Mouse (Mus musculus): Measurements from ENCODE around the gene Lyrm9. TPM values are rescaled to one million over a fixed set of nuclear protein-coding genes. Genes with fewer than 3 reads are reported as not detected.

The Lyrm9 gene
- polyA plus RNA-seq, 1 experiment from 2014 or later: 22.1 TPM

DNA sequence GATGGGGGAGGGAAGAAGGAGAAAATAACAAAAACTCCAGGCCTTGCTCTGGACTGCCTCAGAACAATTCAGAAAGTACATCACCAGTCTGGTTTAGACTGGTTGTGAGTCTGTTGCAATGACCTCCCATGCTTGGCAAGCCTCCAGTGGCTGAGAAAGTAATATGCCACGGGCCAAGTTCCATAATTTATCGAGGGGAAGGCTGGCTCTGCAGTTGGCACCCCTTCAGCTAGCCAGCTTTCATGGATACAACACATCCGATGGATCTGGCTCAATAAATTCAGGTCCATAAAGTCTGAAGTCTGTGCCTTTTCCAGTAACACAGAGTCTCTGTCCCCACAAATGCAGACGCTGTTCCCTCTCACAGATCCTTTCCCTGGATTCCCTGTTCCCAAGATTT lies 34.8 kb upstream of the Lyrm9 start:
- H3K4me2 ChIP-seq (ENCODE audit: low read length): peak overlapping the region; percentile 33
- ATAC-seq: peak; percentile 73
- no peaks in the 10 kb centered on the region for H3K27me3 ChIP-seq (replicated peaks; ENCODE audit: control insufficient read depth, insufficient read depth, low read length)
- peak; percentile 95 for DNase-seq (ENCODE audit: low spot score)
- H3K4me3 ChIP-seq (ENCODE audit: low read depth, low read length): no peak overlapping the region
- H3K36me3 ChIP-seq (ENCODE audit: control insufficient read depth, insufficient read depth, low read length): no peaks in the 10 kb centered on the region
- 18% methylated on average over 4 of the region's 4 CpGs for WGBS
- peak overlapping the region; percentile 22; the same call in 1 of the 2 replicates for H3K9ac ChIP-seq (ENCODE audit: low read length)
- H3K9me3 ChIP-seq (replicated peaks; ENCODE audit: control insufficient read depth, low read length): no peaks in the 10 kb centered on the region
- peak overlapping the region; percentile 93 for H3K27ac ChIP-seq (ENCODE audit: low read depth, low read length)
- peaks cover 36% of the 10 kb centered on the region for H3K4me1 ChIP-seq (ENCODE audit: control insufficient read depth, insufficient read depth, low read length)

DNA sequence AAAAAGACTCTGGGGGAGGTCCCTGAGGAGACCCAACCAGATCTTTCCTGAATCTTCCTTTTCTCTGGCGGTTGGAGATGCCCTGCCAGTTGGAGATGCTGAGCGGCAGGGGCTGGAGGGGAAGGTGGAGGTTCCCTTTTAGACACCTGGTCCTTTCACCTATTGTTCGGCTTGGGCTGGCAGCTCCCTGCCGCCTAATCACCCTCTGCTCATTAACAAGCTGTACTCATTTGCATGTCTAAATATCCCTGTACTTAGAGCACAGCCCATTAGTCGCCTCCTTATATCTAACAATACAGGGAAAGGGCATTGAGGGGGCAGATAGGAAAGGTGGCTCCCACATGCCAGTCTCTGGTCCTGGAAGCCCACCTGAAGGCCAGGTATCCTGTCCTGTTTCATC lies 34.3 kb upstream of the Lyrm9 start:
- Histone ChIP-seq H3K4me1 (ENCODE audit: control insufficient read depth, insufficient read depth, low read length) (peaks cover 36% of the 10 kb centered on the region), H3K9ac (ENCODE audit: low read length) (peak overlapping the region; percentile 22; the same call in 1 of the 2 replicates), H3K9me3 (replicated peaks; ENCODE audit: control insufficient read depth, low read length) (no peaks in the 10 kb centered on the region), H3K4me3 (ENCODE audit: low read depth, low read length) (no peak overlapping the region), H3K36me3 (ENCODE audit: control insufficient read depth, insufficient read depth, low read length) (no peaks in the 10 kb centered on the region), H3K4me2 (ENCODE audit: low read length) (peak overlapping the region; percentile 33), H3K27ac (ENCODE audit: low read depth, low read length) (peak overlapping the region; percentile 93), H3K27me3 (replicated peaks; ENCODE audit: control insufficient read depth, insufficient read depth, low read length) (no peaks in the 10 kb centered on the region)
- peak; percentile 81 for ATAC-seq
- DNase-seq (ENCODE audit: low spot score): peak; percentile 79
- WGBS: 5% methylated on average over 5 of the region's 5 CpGs

DNA sequence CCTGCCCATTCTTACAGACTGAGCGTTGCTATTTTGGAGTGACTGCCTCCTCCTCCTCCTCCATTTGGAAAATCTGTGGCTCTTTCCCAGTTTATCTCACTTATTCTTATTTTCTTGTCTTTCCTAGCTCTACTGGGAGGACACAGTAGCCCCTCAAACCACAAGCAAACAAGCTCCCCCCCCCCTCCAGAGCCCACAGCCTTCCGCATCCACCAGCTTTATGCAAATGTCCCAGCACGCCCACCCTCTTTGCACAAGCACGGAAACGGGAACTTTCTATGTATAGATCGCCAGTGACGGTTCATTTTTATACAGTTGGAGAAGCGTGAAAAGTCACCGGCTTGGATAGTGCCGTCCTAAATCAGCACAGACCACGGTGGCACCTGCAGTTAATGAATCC lies 33.9 kb upstream of the Lyrm9 start:
- Histone ChIP-seq H3K4me2 (ENCODE audit: low read length) (peak overlapping the region; percentile 33), H3K36me3 (ENCODE audit: control insufficient read depth, insufficient read depth, low read length) (no peaks in the 10 kb centered on the region), H3K4me1 (ENCODE audit: control insufficient read depth, insufficient read depth, low read length) (peaks cover 36% of the 10 kb centered on the region), H3K27me3 (replicated peaks; ENCODE audit: control insufficient read depth, insufficient read depth, low read length) (no peaks in the 10 kb centered on the region), H3K9me3 (replicated peaks; ENCODE audit: control insufficient read depth, low read length) (no peaks in the 10 kb centered on the region), H3K27ac (ENCODE audit: low read depth, low read length) (peak overlapping the region; percentile 93), H3K9ac (ENCODE audit: low read length) (peak overlapping the region; percentile 22; the same call in 1 of the 2 replicates), H3K4me3 (ENCODE audit: low read depth, low read length) (no peak overlapping the region)
- ATAC-seq (peak; percentile 49), DNase-seq (ENCODE audit: low spot score) (peak; percentile 61)
- WGBS: 7% methylated on average over 11 of the region's 11 CpGs

DNA sequence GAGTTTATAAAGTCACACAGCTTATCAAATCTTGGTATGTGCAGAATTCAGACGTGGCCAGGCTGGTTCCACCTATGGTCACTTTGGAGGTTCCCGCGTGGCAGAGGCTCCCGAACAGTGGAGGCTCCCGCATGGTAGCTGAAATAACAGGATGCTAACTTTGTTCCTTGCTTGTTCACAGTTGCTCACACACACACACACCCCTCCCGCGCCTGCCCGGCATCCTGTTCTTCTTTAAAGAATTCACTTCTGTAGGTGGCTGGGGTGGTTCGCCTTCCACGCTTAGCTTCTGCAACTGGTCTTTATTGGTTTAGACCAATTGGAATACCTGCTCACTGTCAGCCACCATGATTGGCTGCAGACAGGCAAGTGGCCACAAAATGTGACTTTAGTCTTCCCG lies 33.3 kb upstream of the Lyrm9 start:
- Histone ChIP-seq H3K36me3 (ENCODE audit: control insufficient read depth, insufficient read depth, low read length) (no peaks in the 10 kb centered on the region), H3K9ac (ENCODE audit: low read length) (no peak overlapping the region), H3K4me1 (ENCODE audit: control insufficient read depth, insufficient read depth, low read length) (peaks cover 36% of the 10 kb centered on the region), H3K27me3 (replicated peaks; ENCODE audit: control insufficient read depth, insufficient read depth, low read length) (no peaks in the 10 kb centered on the region), H3K9me3 (replicated peaks; ENCODE audit: control insufficient read depth, low read length) (no peaks in the 10 kb centered on the region), H3K4me3 (ENCODE audit: low read depth, low read length) (no peak overlapping the region), H3K27ac (ENCODE audit: low read depth, low read length) (peak overlapping the region; percentile 93; the same call in 1 of the 2 replicates), H3K4me2 (ENCODE audit: low read length) (no peak overlapping the region)
- ATAC-seq: no peak
- WGBS: 79% methylated on average over 11 of the region's 11 CpGs
- DNase-seq (ENCODE audit: low spot score): no peak

GRCm38 (mm10) chr11:78796072-78796729 lies 30.2 kb upstream of the Lyrm9 start:
- no peak overlapping the region for H3K27ac ChIP-seq (ENCODE audit: low read depth, low read length)
- H3K9ac ChIP-seq (ENCODE audit: low read length): no peak overlapping the region
- peaks cover 23% of the 10 kb centered on the region for H3K4me1 ChIP-seq (ENCODE audit: control insufficient read depth, insufficient read depth, low read length)
- H3K9me3 ChIP-seq (replicated peaks; ENCODE audit: control insufficient read depth, low read length): no peaks in the 10 kb centered on the region
- 90% methylated on average over 10 of the region's 10 CpGs for whole genome bisulfite sequencing
- no peak overlapping the region for H3K4me3 ChIP-seq (ENCODE audit: low read depth, low read length)
- DNase-seq (ENCODE audit: low spot score): no peak
- no peaks in the 10 kb centered on the region for H3K36me3 ChIP-seq (ENCODE audit: control insufficient read depth, insufficient read depth, low read length)
- H3K27me3 ChIP-seq (replicated peaks; ENCODE audit: control insufficient read depth, insufficient read depth, low read length): no peaks in the 10 kb centered on the region
- no peak for ATAC-seq
- H3K4me2 ChIP-seq (ENCODE audit: low read length): no peak overlapping the region

GRCm38 (mm10) chr11:78801094-78801493 lies 25.3 kb upstream of the Lyrm9 start:
- WGBS: 92% methylated on average over 4 of the region's 4 CpGs
- no peak overlapping the region for H3K27ac ChIP-seq (ENCODE audit: low read depth, low read length)

DNA sequence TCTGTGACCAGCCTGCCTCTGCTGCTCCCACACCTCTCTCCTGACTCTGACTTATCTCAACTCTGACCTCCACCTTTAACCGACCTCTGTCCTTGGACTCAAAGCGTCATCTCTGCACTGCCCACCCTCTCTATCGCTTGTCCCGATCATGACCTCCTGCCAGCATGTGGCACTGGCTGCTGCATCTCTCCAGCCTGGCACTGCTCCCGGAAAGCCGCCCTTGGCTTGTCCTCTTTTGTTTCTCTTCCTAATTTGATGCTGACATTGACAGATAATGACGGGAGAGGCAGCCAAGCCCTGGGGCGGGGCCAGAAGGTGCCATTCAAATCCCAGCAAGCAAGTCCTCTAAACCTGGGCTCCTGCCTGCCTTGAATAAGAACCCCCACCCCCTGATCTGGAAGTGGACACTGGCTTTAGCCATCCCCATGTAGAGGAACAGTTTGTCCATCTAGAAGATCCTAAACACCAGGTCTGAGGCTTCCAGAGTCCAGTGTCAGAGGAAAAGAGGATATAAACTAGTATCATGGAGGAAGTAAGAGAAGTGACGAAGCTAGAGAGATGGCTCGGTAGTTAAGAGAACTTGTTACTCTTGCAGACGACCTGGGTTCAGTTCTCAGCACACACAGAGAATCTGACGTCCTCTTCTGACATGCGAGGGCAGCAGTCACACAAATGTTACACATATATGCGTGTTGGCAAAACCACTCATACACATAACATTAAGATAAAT lies 22.6 kb upstream of the Lyrm9 start:
- ATAC-seq: peak; percentile 71
- H3K9me3 ChIP-seq (replicated peaks; ENCODE audit: control insufficient read depth, low read length): no peaks in the 10 kb centered on the region
- WGBS: 52% methylated on average over 14 of the region's 14 CpGs
- no peak overlapping the region; the same call in 1 of the 2 replicates for H3K9ac ChIP-seq (ENCODE audit: low read length)
- DNase-seq (ENCODE audit: low spot score): peak; percentile 85
- H3K4me1 ChIP-seq (ENCODE audit: control insufficient read depth, insufficient read depth, low read length): peaks cover 21% of the 10 kb centered on the region
- no peaks in the 10 kb centered on the region for H3K36me3 ChIP-seq (ENCODE audit: control insufficient read depth, insufficient read depth, low read length)
- H3K4me2 ChIP-seq (ENCODE audit: low read length): no peak overlapping the region
- H3K4me3 ChIP-seq (ENCODE audit: low read depth, low read length): no peak overlapping the region
- peak overlapping the region; percentile 3; the same call in 1 of the 2 replicates for H3K27ac ChIP-seq (ENCODE audit: low read depth, low read length)
- no peaks in the 10 kb centered on the region for H3K27me3 ChIP-seq (replicated peaks; ENCODE audit: control insufficient read depth, insufficient read depth, low read length)

More at GRCm38 (mm10) chr11:78801094-78801493, 25.3 kb upstream of the Lyrm9 start:
- ATAC-seq (no peak), DNase-seq (ENCODE audit: low spot score) (no peak)
- no peak overlapping the region for H3K4me2 ChIP-seq (ENCODE audit: low read length)
- H3K36me3 ChIP-seq (ENCODE audit: control insufficient read depth, insufficient read depth, low read length): no peaks in the 10 kb centered on the region
- no peak overlapping the region for H3K4me3 ChIP-seq (ENCODE audit: low read depth, low read length)
- H3K9ac ChIP-seq (ENCODE audit: low read length): no peak overlapping the region
- H3K27me3 ChIP-seq (replicated peaks; ENCODE audit: control insufficient read depth, insufficient read depth, low read length): no peaks in the 10 kb centered on the region
- H3K9me3 ChIP-seq (replicated peaks; ENCODE audit: control insufficient read depth, low read length): no peaks in the 10 kb centered on the region
- H3K4me1 ChIP-seq (ENCODE audit: control insufficient read depth, insufficient read depth, low read length): peaks cover 21% of the 10 kb centered on the region

- H3K9ac ChIP-seq (ENCODE audit: low read length): no peak overlapping the region
- no peaks in the 10 kb centered on the region for H3K9me3 ChIP-seq (replicated peaks; ENCODE audit: control insufficient read depth, low read length)
- ATAC-seq: no peak
- H3K27me3 ChIP-seq (replicated peaks; ENCODE audit: control insufficient read depth, insufficient read depth, low read length): no peaks in the 10 kb centered on the region
- peaks cover 21% of the 10 kb centered on the region for H3K4me1 ChIP-seq (ENCODE audit: control insufficient read depth, insufficient read depth, low read length)
- DNase-seq (ENCODE audit: low spot score): no peak
- no peak overlapping the region for H3K27ac ChIP-seq (ENCODE audit: low read depth, low read length)
- H3K4me2 ChIP-seq (ENCODE audit: low read length): no peak overlapping the region
- 80% methylated on average over 6 of the region's 6 CpGs for WGBS
- no peak overlapping the region for H3K4me3 ChIP-seq (ENCODE audit: low read depth, low read length)
- no peaks in the 10 kb centered on the region for H3K36me3 ChIP-seq (ENCODE audit: control insufficient read depth, insufficient read depth, low read length)
Measured at GRCm38 (mm10) chr11:78804551-78804950, 21.8 kb upstream of the Lyrm9 start.

DNA sequence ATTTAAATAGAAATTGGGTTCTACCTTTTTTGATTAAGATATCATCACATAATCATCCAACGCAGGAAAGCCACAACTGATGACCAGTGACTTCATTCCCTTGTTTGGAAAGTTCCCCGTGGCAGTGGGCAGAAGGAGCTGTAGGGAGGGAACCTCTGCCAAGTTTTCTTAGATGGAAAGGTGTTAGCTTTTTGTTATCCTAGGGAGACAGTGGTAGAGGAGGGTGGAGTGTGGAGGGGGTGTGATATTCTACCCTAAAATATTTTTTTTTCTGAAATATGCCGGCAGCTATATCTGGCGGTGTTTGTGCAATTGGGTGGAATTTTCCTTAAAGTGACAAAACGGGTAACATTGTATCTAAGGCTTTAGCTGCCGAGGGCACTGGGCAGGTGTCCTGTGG lies 21.2 kb upstream of the Lyrm9 start:
- Histone ChIP-seq H3K36me3 (ENCODE audit: control insufficient read depth, insufficient read depth, low read length) (no peaks in the 10 kb centered on the region), H3K4me2 (ENCODE audit: low read length) (no peak overlapping the region), H3K4me3 (ENCODE audit: low read depth, low read length) (no peak overlapping the region), H3K4me1 (ENCODE audit: control insufficient read depth, insufficient read depth, low read length) (peaks cover 21% of the 10 kb centered on the region), H3K27ac (ENCODE audit: low read depth, low read length) (no peak overlapping the region), H3K9ac (ENCODE audit: low read length) (no peak overlapping the region), H3K9me3 (replicated peaks; ENCODE audit: control insufficient read depth, low read length) (no peaks in the 10 kb centered on the region), H3K27me3 (replicated peaks; ENCODE audit: control insufficient read depth, insufficient read depth, low read length) (no peaks in the 10 kb centered on the region)
- no peak for ATAC-seq
- WGBS: 70% methylated on average over 6 of the region's 6 CpGs
- no peak for DNase-seq (ENCODE audit: low spot score)
